Mouse (Mus musculus) heart, adult 2 months (tissue): ENCODE measurements around the gene Psen1. TPM values are rescaled to one million over a fixed set of nuclear protein-coding genes. Genes with fewer than 3 reads are reported as not detected.

Experiments used
- DNase-seq, 2 experiments: peaks; one replicate each; pipeline ENCODE4 v3.0.0; 2021
- H3K27ac ChIP-seq: fragments of 200-600 bp; 2 replicates; pipeline ENCODE4 v1.8.1; 2022
- H3K27me3 ChIP-seq: fragments of 200-500 bp; 2 replicates; pipeline ENCODE4 v1.6.1; 2012; ENCODE audit warnings: mild to moderate bottlenecking, low read length, inconsistent platforms, mixed read lengths; ENCODE audit not compliant: control insufficient read depth, insufficient read depth
- H3K36me3 ChIP-seq: fragments of 200-500 bp; 2 replicates; pipeline ENCODE4 v1.6.1; 2012; ENCODE audit warnings: low read length, inconsistent platforms; ENCODE audit not compliant: control insufficient read depth, insufficient read depth
- H3K4me1 ChIP-seq: fragments of 200-500 bp; 2 replicates; pipeline ENCODE4 v1.6.1; 2011; ENCODE audit warnings: low read length; ENCODE audit not compliant: control insufficient read depth, insufficient read depth
- H3K4me3 ChIP-seq: fragments of 200-600 bp; 2 replicates; pipeline ENCODE4 v1.8.1; 2022
- H3K79me2 ChIP-seq: fragments of 200-500 bp; replicated peaks from 2 replicates; pipeline ENCODE4 v1.6.1; 2012; ENCODE audit warnings: mild to moderate bottlenecking, inconsistent platforms, low read length, moderate library complexity, mixed read lengths; ENCODE audit not compliant: control insufficient read depth, insufficient read depth
- H3K9ac ChIP-seq: fragments of 200-500 bp; 2 replicates; pipeline ENCODE4 v1.6.1; 2012; ENCODE audit warnings: low read depth, mild to moderate bottlenecking, control low read depth, inconsistent platforms, low read length, mixed read lengths
- CTCF ChIP-seq: fragments of 200-600 bp; IDR thresholded peaks from 2 replicates; pipeline ENCODE4 v1.8.1; 2022; ENCODE audit warnings: antibody characterized with exemption, mild to moderate bottlenecking, moderate library complexity
- EP300 ChIP-seq: fragments of 200-500 bp; IDR thresholded peaks from 2 replicates; pipeline ENCODE4 v1.6.1; 2011; ENCODE audit warnings: low read depth, low read length, control low read depth; ENCODE audit not compliant: insufficient read depth
- POLR2A ChIP-seq: fragments of 200-500 bp; IDR thresholded peaks from 2 replicates; pipeline ENCODE4 v1.6.1; 2011; ENCODE audit warnings: mild to moderate bottlenecking, low read depth, low read length, control low read depth; ENCODE audit not compliant: insufficient read depth
- WGBS: fragments of 180-500 bp; shearing (Covaris S2); methylation state at CpG from one replicate; pipeline ENCODE4 v1.1.7; 2018; 5-methylcytosine and 5-hydroxymethylcytosine counted together
- intact Hi-C: fragments of 180-260 bp; cut with DNase I; formaldehyde crosslinking; loops from one replicate; pipeline ENCODE4 v1.15.1; 2025
- polyA plus RNA-seq: library from polyadenylated mRNA; depleted of rRNA; stranded (reverse); fragments of >200 nt; gene quantifications from 2 replicates; pipeline ENCODE4 v1.2.3, GENCODE M21; 2012
- total RNA-seq, 2 experiments: library from RNA; stranded (reverse); gene quantifications; 2 replicates each; pipeline ENCODE4 v1.2.3; 2021

Gene Psen1
- total and polyA plus RNA-seq, 3 experiments = 16.8 to 38.0 (median 35.1) TPM

- Histone ChIP-seq H3K4me1 (peaks cover 2% of the 10 kb centered on the region; the same call in 1 of the 2 replicates), H3K9ac (no peak overlapping the region), H3K4me3 (no peak overlapping the region), H3K79me2 (no peaks in the 10 kb centered on the region), H3K36me3 (no peaks in the 10 kb centered on the region), H3K27me3 (no peaks in the 10 kb centered on the region), H3K27ac (no peak overlapping the region)
- DNase-seq = no peak
- intact Hi-C loops = no loop called here
- TF ChIP-seq EP300 = no peak
- no peak for TF ChIP-seq CTCF
- TF ChIP-seq POLR2A = no peak
- 68% methylated on average over 1 of the region's 1 CpGs for WGBS
These were observed 61.2 kb downstream of the Psen1 start for GRCm38 (mm10) chr12:83749186-83749585.

- H3K27ac ChIP-seq = no peak overlapping the region
- peak in 1 of 2 experiments; percentile 34 for DNase-seq
- H3K36me3 ChIP-seq = no peaks in the 10 kb centered on the region
- H3K4me1 ChIP-seq = peaks cover 2% of the 10 kb centered on the region; the same call in 1 of the 2 replicates
- no peaks in the 10 kb centered on the region for H3K27me3 ChIP-seq
- intact Hi-C loops = no loop called here
- H3K9ac ChIP-seq = no peak overlapping the region
- WGBS = 2% methylated on average over 2 of the region's 2 CpGs
- TF ChIP-seq CTCF (no peak), POLR2A (no peak), EP300 (no peak)
- H3K4me3 ChIP-seq = no peak overlapping the region
- no peaks in the 10 kb centered on the region for H3K79me2 ChIP-seq
These were observed 64.5 kb downstream of the Psen1 start for GRCm38 (mm10) chr12:83752495-83752894.

GRCm38 (mm10) chr12:83758735-83759134 lies 70.8 kb downstream of the Psen1 start:
- Histone ChIP-seq H3K36me3 (no peaks in the 10 kb centered on the region), H3K9ac (no peak overlapping the region), H3K27ac (no peak overlapping the region), H3K4me1 (peaks cover 2% of the 10 kb centered on the region), H3K4me3 (no peak overlapping the region), H3K79me2 (no peaks in the 10 kb centered on the region), H3K27me3 (no peaks in the 10 kb centered on the region)
- DNase-seq = no peak
- WGBS = 92% methylated on average over 10 of the region's 10 CpGs
- intact Hi-C loops = no loop called here
- no peak for TF ChIP-seq POLR2A
- TF ChIP-seq EP300 = no peak

GRCm38 (mm10) chr12:83760201-83760600 lies 72.2 kb downstream of the Psen1 start:
- Histone ChIP-seq H3K4me1 (peaks cover 2% of the 10 kb centered on the region), H3K4me3 (no peak overlapping the region), H3K9ac (no peak overlapping the region), H3K27ac (no peak overlapping the region), H3K27me3 (no peaks in the 10 kb centered on the region), H3K79me2 (no peaks in the 10 kb centered on the region), H3K36me3 (no peaks in the 10 kb centered on the region)
- intact Hi-C loops = no loop called here
- DNase-seq = no peak
- WGBS = 84% methylated on average over 2 of the region's 2 CpGs
- no peak for TF ChIP-seq CTCF
- TF ChIP-seq POLR2A = no peak
- TF ChIP-seq EP300 = no peak

GRCm38 (mm10) chr12:83762706-83763105 lies 74.8 kb downstream of the Psen1 start:
- intact Hi-C loops = no loop called here
- H3K27ac ChIP-seq = peak overlapping the region; percentile 40; the same call in 1 of the 2 replicates

GRCm38 (mm10) chr12:83763311-83764043 lies 75.5 kb downstream of the Psen1 start, which contains the start of gene Papln:
Papln (plus strand) TSS chr12:83763634.
- peak; percentile 45 to 48 for DNase-seq
- Histone ChIP-seq H3K27me3 (no peaks in the 10 kb centered on the region), H3K79me2 (no peaks in the 10 kb centered on the region), H3K9ac (peak within 1 kb of the TSS; percentile 65), H3K36me3 (no peaks in the 10 kb centered on the region), H3K27ac (peak within 1 kb of the TSS; percentile 80), H3K4me3 (peak within 1 kb of the TSS; percentile 58), H3K4me1 (peaks cover 2% of the 10 kb centered on the region)
- TF ChIP-seq EP300 = no peak
- no peak for TF ChIP-seq CTCF
- no peak for TF ChIP-seq POLR2A
- 7% methylated on average over 31 of the region's 31 CpGs for WGBS
- intact Hi-C loops = no loop called here

More at GRCm38 (mm10) chr12:83762706-83763105, 74.8 kb downstream of the Psen1 start:
- TF ChIP-seq CTCF (no peak), EP300 (no peak), POLR2A (no peak)
- Histone ChIP-seq H3K9ac (no peak overlapping the region), H3K79me2 (no peaks in the 10 kb centered on the region), H3K4me3 (no peak overlapping the region), H3K27me3 (no peaks in the 10 kb centered on the region), H3K36me3 (no peaks in the 10 kb centered on the region), H3K4me1 (peaks cover 2% of the 10 kb centered on the region)
- WGBS = 34% methylated on average over 4 of the region's 4 CpGs
- DNase-seq = no peak
